Mouse (Mus musculus): ENCODE results near the gene Gm5767. TPM values are rescaled to one million over a fixed set of nuclear protein-coding genes. Genes with fewer than 3 reads are reported as not detected.
A peak's percentile ranks its signal among the peaks of the same experiment; 100 is the strongest.

The Gm5767 gene
- polyA plus RNA-seq, 1 experiment from 2014 or later, result not detected

- H3K4me1 ChIP-seq (ENCODE audit: control insufficient read depth, insufficient read depth, low read length), result peaks cover 13% of the 10 kb centered on the region
- H3K4me3 ChIP-seq (ENCODE audit: low read depth, low read length), result no peak overlapping the region
- H3K27me3 ChIP-seq (replicated peaks; ENCODE audit: control insufficient read depth, insufficient read depth, low read length), result no peaks in the 10 kb centered on the region; the same call in 1 of the 2 replicates
- H3K9ac ChIP-seq (ENCODE audit: low read depth, low read length), result no peak overlapping the region
- H3K4me2 ChIP-seq (ENCODE audit: low read depth, low read length), result no peak overlapping the region
- no peak overlapping the region for H3K27ac ChIP-seq (replicated peaks; ENCODE audit: low read depth, low read length)
- no peaks in the 10 kb centered on the region for H3K9me3 ChIP-seq (ENCODE audit: control insufficient read depth, low read length)
- ATAC-seq (ENCODE audit: low read depth) (no peak), DNase-seq (ENCODE audit: low spot score) (no peak)
- H3K36me3 ChIP-seq (ENCODE audit: control insufficient read depth, insufficient read depth, low read length), result no peaks in the 10 kb centered on the region
These were observed 7.8 kb upstream of the Gm5767 start for GRCm38 (mm10) chr16:8672811-8673210.

GRCm38 (mm10) chr16:8673343-8673742 lies 7.2 kb upstream of the Gm5767 start:
- Histone ChIP-seq H3K9ac (ENCODE audit: low read depth, low read length) (no peak overlapping the region), H3K27me3 (replicated peaks; ENCODE audit: control insufficient read depth, insufficient read depth, low read length) (no peaks in the 10 kb centered on the region; the same call in 1 of the 2 replicates), H3K4me2 (ENCODE audit: low read depth, low read length) (no peak overlapping the region), H3K4me1 (ENCODE audit: control insufficient read depth, insufficient read depth, low read length) (peaks cover 13% of the 10 kb centered on the region), H3K9me3 (ENCODE audit: control insufficient read depth, low read length) (no peaks in the 10 kb centered on the region), H3K27ac (replicated peaks; ENCODE audit: low read depth, low read length) (no peak overlapping the region), H3K4me3 (ENCODE audit: low read depth, low read length) (no peak overlapping the region), H3K36me3 (ENCODE audit: control insufficient read depth, insufficient read depth, low read length) (no peaks in the 10 kb centered on the region)
- ATAC-seq (ENCODE audit: low read depth), result no peak
- no peak for DNase-seq (ENCODE audit: low spot score)
- 66% methylated on average over 6 of the region's 6 CpGs for WGBS

GRCm38 (mm10) chr16:8674165-8674564 lies 6.4 kb upstream of the Gm5767 start:
- 5% methylated on average over 8 of the region's 8 CpGs for WGBS
- Histone ChIP-seq H3K27ac (replicated peaks; ENCODE audit: low read depth, low read length) (no peak overlapping the region), H3K36me3 (ENCODE audit: control insufficient read depth, insufficient read depth, low read length) (no peaks in the 10 kb centered on the region), H3K4me1 (ENCODE audit: control insufficient read depth, insufficient read depth, low read length) (peaks cover 13% of the 10 kb centered on the region), H3K4me2 (ENCODE audit: low read depth, low read length) (no peak overlapping the region), H3K9me3 (ENCODE audit: control insufficient read depth, low read length) (no peaks in the 10 kb centered on the region), H3K4me3 (ENCODE audit: low read depth, low read length) (no peak overlapping the region), H3K9ac (ENCODE audit: low read depth, low read length) (no peak overlapping the region), H3K27me3 (replicated peaks; ENCODE audit: control insufficient read depth, insufficient read depth, low read length) (no peaks in the 10 kb centered on the region; the same call in 1 of the 2 replicates)
- DNase-seq (ENCODE audit: low spot score), result peak; percentile 56
- ATAC-seq (ENCODE audit: low read depth), result no peak

GRCm38 (mm10) chr16:8675559-8675958 lies 5.0 kb upstream of the Gm5767 start:
- ATAC-seq (ENCODE audit: low read depth), result no peak
- Histone ChIP-seq H3K27ac (replicated peaks; ENCODE audit: low read depth, low read length) (no peak overlapping the region), H3K4me2 (ENCODE audit: low read depth, low read length) (no peak overlapping the region), H3K4me3 (ENCODE audit: low read depth, low read length) (no peak overlapping the region), H3K9me3 (ENCODE audit: control insufficient read depth, low read length) (no peaks in the 10 kb centered on the region), H3K36me3 (ENCODE audit: control insufficient read depth, insufficient read depth, low read length) (no peaks in the 10 kb centered on the region), H3K9ac (ENCODE audit: low read depth, low read length) (no peak overlapping the region), H3K27me3 (replicated peaks; ENCODE audit: control insufficient read depth, insufficient read depth, low read length) (no peaks in the 10 kb centered on the region; the same call in 1 of the 2 replicates), H3K4me1 (ENCODE audit: control insufficient read depth, insufficient read depth, low read length) (peaks cover 4% of the 10 kb centered on the region)
- no peak for DNase-seq (ENCODE audit: low spot score)
- WGBS, result 83% methylated on average over 8 of the region's 8 CpGs

GRCm38 (mm10) chr16:8676228-8676627 lies 4.3 kb upstream of the Gm5767 start:
- ATAC-seq (ENCODE audit: low read depth) (no peak), DNase-seq (ENCODE audit: low spot score) (no peak)
- H3K4me3 ChIP-seq (ENCODE audit: low read depth, low read length), result no peak overlapping the region
- no peaks in the 10 kb centered on the region for H3K36me3 ChIP-seq (ENCODE audit: control insufficient read depth, insufficient read depth, low read length)
- WGBS, result 65% methylated on average over 2 of the region's 2 CpGs
- H3K9me3 ChIP-seq (ENCODE audit: control insufficient read depth, low read length), result no peaks in the 10 kb centered on the region
- H3K27ac ChIP-seq (replicated peaks; ENCODE audit: low read depth, low read length), result no peak overlapping the region
- H3K27me3 ChIP-seq (replicated peaks; ENCODE audit: control insufficient read depth, insufficient read depth, low read length), result no peaks in the 10 kb centered on the region; the same call in 1 of the 2 replicates
- no peaks in the 10 kb centered on the region for H3K4me1 ChIP-seq (ENCODE audit: control insufficient read depth, insufficient read depth, low read length)
- no peak overlapping the region for H3K4me2 ChIP-seq (ENCODE audit: low read depth, low read length)
- H3K9ac ChIP-seq (ENCODE audit: low read depth, low read length), result no peak overlapping the region

- Histone ChIP-seq H3K36me3 (ENCODE audit: control insufficient read depth, insufficient read depth, low read length) (no peaks in the 10 kb centered on the region), H3K9ac (ENCODE audit: low read depth, low read length) (no peak overlapping the region), H3K4me1 (ENCODE audit: control insufficient read depth, insufficient read depth, low read length) (no peaks in the 10 kb centered on the region), H3K9me3 (ENCODE audit: control insufficient read depth, low read length) (no peaks in the 10 kb centered on the region), H3K4me2 (ENCODE audit: low read depth, low read length) (no peak overlapping the region), H3K27ac (replicated peaks; ENCODE audit: low read depth, low read length) (no peak overlapping the region), H3K4me3 (ENCODE audit: low read depth, low read length) (no peak overlapping the region), H3K27me3 (replicated peaks; ENCODE audit: control insufficient read depth, insufficient read depth, low read length) (no peaks in the 10 kb centered on the region; the same call in 1 of the 2 replicates)
- ATAC-seq (ENCODE audit: low read depth) (no peak), DNase-seq (ENCODE audit: low spot score) (peak; percentile 62)
- WGBS, result 51% methylated on average over 4 of the region's 4 CpGs
These were observed 3.8 kb upstream of the Gm5767 start for GRCm38 (mm10) chr16:8676800-8677199.

- 51% methylated on average over 5 of the region's 5 CpGs for WGBS
- Histone ChIP-seq H3K27me3 (replicated peaks; ENCODE audit: control insufficient read depth, insufficient read depth, low read length) (no peaks in the 10 kb centered on the region; the same call in 1 of the 2 replicates), H3K4me1 (ENCODE audit: control insufficient read depth, insufficient read depth, low read length) (no peaks in the 10 kb centered on the region), H3K4me3 (ENCODE audit: low read depth, low read length) (no peak overlapping the region), H3K9me3 (ENCODE audit: control insufficient read depth, low read length) (no peaks in the 10 kb centered on the region), H3K36me3 (ENCODE audit: control insufficient read depth, insufficient read depth, low read length) (no peaks in the 10 kb centered on the region), H3K27ac (replicated peaks; ENCODE audit: low read depth, low read length) (no peak overlapping the region), H3K4me2 (ENCODE audit: low read depth, low read length) (no peak overlapping the region), H3K9ac (ENCODE audit: low read depth, low read length) (no peak overlapping the region)
- no peak for ATAC-seq (ENCODE audit: low read depth)
- DNase-seq (ENCODE audit: low spot score), result no peak
These were observed 2.5 kb upstream of the Gm5767 start for GRCm38 (mm10) chr16:8678035-8678434.

GRCm38 (mm10) chr16:8678676-8679075 lies 1.9 kb upstream of the Gm5767 start:
- no peak overlapping the region for H3K27ac ChIP-seq (replicated peaks; ENCODE audit: low read depth, low read length)
- no peak for DNase-seq (ENCODE audit: low spot score)
- no peaks in the 10 kb centered on the region for H3K27me3 ChIP-seq (replicated peaks; ENCODE audit: control insufficient read depth, insufficient read depth, low read length)
- no peak overlapping the region for H3K4me2 ChIP-seq (ENCODE audit: low read depth, low read length)
- no peak for ATAC-seq (ENCODE audit: low read depth)
- H3K9me3 ChIP-seq (ENCODE audit: control insufficient read depth, low read length), result no peaks in the 10 kb centered on the region
- whole genome bisulfite sequencing, result 75% methylated on average over 4 of the region's 4 CpGs
- H3K4me1 ChIP-seq (ENCODE audit: control insufficient read depth, insufficient read depth, low read length), result no peaks in the 10 kb centered on the region
- H3K4me3 ChIP-seq (ENCODE audit: low read depth, low read length), result no peak overlapping the region
- no peak overlapping the region for H3K9ac ChIP-seq (ENCODE audit: low read depth, low read length)
- H3K36me3 ChIP-seq (ENCODE audit: control insufficient read depth, insufficient read depth, low read length), result no peaks in the 10 kb centered on the region

- 69% methylated on average over 3 of the region's 3 CpGs for WGBS
These were observed 790 bp upstream of the Gm5767 start for GRCm38 (mm10) chr16:8679780-8680179.

More at GRCm38 (mm10) chr16:8679780-8680179, 790 bp upstream of the Gm5767 start:
- no peaks in the 10 kb centered on the region for H3K9me3 ChIP-seq (ENCODE audit: control insufficient read depth, low read length)
- no peak overlapping the region for H3K9ac ChIP-seq (ENCODE audit: low read depth, low read length)
- H3K4me1 ChIP-seq (ENCODE audit: control insufficient read depth, insufficient read depth, low read length), result no peaks in the 10 kb centered on the region
- ATAC-seq (ENCODE audit: low read depth) (no peak), DNase-seq (ENCODE audit: low spot score) (peak; percentile 57)
- no peak overlapping the region for H3K27ac ChIP-seq (replicated peaks; ENCODE audit: low read depth, low read length)
- H3K4me2 ChIP-seq (ENCODE audit: low read depth, low read length), result no peak overlapping the region
- no peaks in the 10 kb centered on the region for H3K27me3 ChIP-seq (replicated peaks; ENCODE audit: control insufficient read depth, insufficient read depth, low read length)
- no peak overlapping the region for H3K4me3 ChIP-seq (ENCODE audit: low read depth, low read length)
- H3K36me3 ChIP-seq (ENCODE audit: control insufficient read depth, insufficient read depth, low read length), result no peaks in the 10 kb centered on the region
